Comparison of ENCODE assay signal across 8 mouse cellular contexts in the genomic region with DNA sequence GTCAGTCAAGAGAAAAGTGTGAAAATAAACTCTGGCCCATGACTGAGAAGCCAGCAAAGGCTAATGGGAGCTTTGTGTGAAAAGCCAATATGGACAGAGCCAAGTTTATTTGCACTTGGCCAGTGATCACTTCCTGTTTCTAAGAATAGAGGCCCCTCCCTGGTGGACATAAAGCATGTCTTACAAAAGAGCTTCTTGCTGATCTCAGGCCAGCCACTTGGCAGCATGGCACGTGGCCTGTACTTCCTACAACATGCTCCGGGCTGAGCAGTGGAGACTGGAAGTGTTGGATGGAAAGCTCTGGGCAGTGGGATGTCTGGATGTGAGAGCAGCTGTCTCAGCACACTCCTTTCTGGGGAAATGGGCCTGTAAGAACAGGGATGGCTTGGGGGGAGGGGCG.
DNase-seq lines count a peak whose midpoint lies in the region; ATAC-seq and TF ChIP-seq lines count a peak whose summit lies in the region.

No protein-coding gene starts in this region.

- H3K4me1 ChIP-seq in thymus, adult 2 months (replicated peaks; ENCODE audit: control insufficient read depth, insufficient read depth, low read length): peaks cover 12% of the 10 kb centered on the region

- no peak overlapping the region for H3K27ac ChIP-seq in thymus, adult 2 months (ENCODE audit: control insufficient read depth, insufficient read depth, low read length)

- DNase-seq in kidney, adult 9 months: peak; percentile 61
- DNase-seq in kidney, adult 18-20 months: no peak
- DNase-seq in adrenal gland, postnatal 14 days: peak; percentile 83
- peak; percentile 46 to 70 for DNase-seq in heart, postnatal 14 days
- DNase-seq in lung, postnatal 25 days (ENCODE audit: low spot score): peak; percentile 85
- no peak for DNase-seq in thymus, adult 2 months
- no peak for DNase-seq in embryo, embryonic 10.5 days (ENCODE audit: low spot score)

- no peaks in the 10 kb centered on the region for H3K36me3 ChIP-seq in thymus, adult 2 months (ENCODE audit: control insufficient read depth, insufficient read depth, low read length)

- H3K27me3 ChIP-seq in thymus, adult 2 months (ENCODE audit: control insufficient read depth, insufficient read depth, low read length): no peaks in the 10 kb centered on the region

- no peak for ATAC-seq in frontal cortex, adult (ENCODE audit: low TSS enrichment)

- intact Hi-C loops in heart, postnatal 14 days (cut with DNase I): no loop called here

- TF ChIP-seq CTCF in thymus, adult 2 months (IDR thresholded peaks at IDR 0.05; ENCODE audit: borderline replicate concordance, control insufficient read depth, extremely low read depth, insufficient read depth, low read length, poor library complexity): no peak

- H3K4me3 ChIP-seq in thymus, adult 2 months (ENCODE audit: control insufficient read depth, insufficient read depth, low read length): no peak overlapping the region

- WGBS in thymus, adult 2 months: 64% methylated on average over 3 of the region's 3 CpGs

- TF ChIP-seq POLR2A in thymus, adult 2 months (IDR thresholded peaks at IDR 0.05; ENCODE audit: control insufficient read depth, extremely low read depth, insufficient read depth, low read length, poor library complexity): no peak

Comparison
In these comparisons a context has a peak if more than half of its experiments do, and no peak if none do; other contexts are left out.
1. DNase-seq: peak in kidney, adult 9 months (single experiment), adrenal gland, postnatal 14 days (single experiment), heart, postnatal 14 days (2 of 2) and lung, postnatal 25 days (single experiment); none in kidney, adult 18-20 months (single experiment), thymus, adult 2 months (single experiment) and embryo, embryonic 10.5 days (single experiment).